Mouse (Mus musculus) embryonic facial prominence, embryonic 15.5 days (tissue): ENCODE measurements around the gene Spocd1. TPM values are rescaled to one million over a fixed set of nuclear protein-coding genes. Genes with fewer than 3 reads are reported as not detected.

ENCODE experiments used
- ATAC-seq: fragments of 200-750 bp; cut with Nextera tagmentation; 2 replicates; pipeline ENCODE4 v1.8.0; 2017; ENCODE audit warnings: low read depth, moderate TSS enrichment; ENCODE audit not compliant: insufficient number of reproducible peaks, low FRiP score, low TSS enrichment
- H3K27ac ChIP-seq: fragments of 300-500 bp; sonication (generic); replicated peaks from 2 replicates; pipeline ENCODE4 v1.5.1; 2015; ENCODE audit warnings: mild to moderate bottlenecking, inconsistent platforms
- H3K27me3 ChIP-seq: fragments of 300-500 bp; sonication (generic); 2 replicates; pipeline ENCODE4 v1.6.1; 2015; ENCODE audit warnings: inconsistent platforms
- H3K36me3 ChIP-seq: fragments of 300-500 bp; sonication (generic); 2 replicates; pipeline ENCODE4 v1.6.1; 2015; ENCODE audit warnings: mild to moderate bottlenecking, inconsistent platforms
- H3K4me1 ChIP-seq: fragments of 300-500 bp; sonication (generic); 2 replicates; pipeline ENCODE4 v1.6.1; 2015; ENCODE audit warnings: inconsistent platforms
- H3K4me2 ChIP-seq: fragments of 300-500 bp; sonication (generic); replicated peaks from 2 replicates; pipeline ENCODE4 v1.6.1; 2015; ENCODE audit warnings: mild to moderate bottlenecking, inconsistent platforms
- H3K4me3 ChIP-seq: fragments of 300-500 bp; sonication (generic); replicated peaks from 2 replicates; pipeline ENCODE4 v1.5.1; 2015; ENCODE audit warnings: mild to moderate bottlenecking, inconsistent platforms
- H3K9ac ChIP-seq: fragments of 300-500 bp; sonication (generic); 2 replicates; pipeline ENCODE4 v1.6.1; 2015; ENCODE audit warnings: inconsistent platforms
- H3K9me3 ChIP-seq: fragments of 300-500 bp; sonication (generic); replicated peaks from 2 replicates; pipeline ENCODE4 v1.6.1; 2016; ENCODE audit warnings: inconsistent platforms
- WGBS: fragments of 180-500 bp; shearing (Covaris S2); methylation state at CpG from one replicate; pipeline ENCODE4 v1.1.7; 2015; 5-methylcytosine and 5-hydroxymethylcytosine counted together
- polyA plus RNA-seq: library from polyadenylated mRNA; unstranded; fragments of >200 nt; fragmentation: Nextera tagmentation; extraction: Ambion mirVana; gene quantifications from 2 replicates; pipeline ENCODE4 v1.2.1, GENCODE M21; 2015

Gene Spocd1
- polyA plus RNA-seq, 1 experiment from 2014 or later: 0.23 TPM

GRCm38 (mm10) chr4:129905032-129905431 is 24.0 kb upstream of the Spocd1 start:
- H3K4me1 ChIP-seq: peaks cover 10% of the 10 kb centered on the region; the same call in 1 of the 2 replicates
- no peaks in the 10 kb centered on the region for H3K36me3 ChIP-seq
- no peak overlapping the region for H3K4me2 ChIP-seq
- H3K9me3 ChIP-seq: no peaks in the 10 kb centered on the region
- H3K27me3 ChIP-seq: no peaks in the 10 kb centered on the region
- H3K4me3 ChIP-seq: no peak overlapping the region
- WGBS: 88% methylated on average over 3 of the region's 3 CpGs
- H3K9ac ChIP-seq: no peak overlapping the region
- ATAC-seq: no peak
- no peak overlapping the region for H3K27ac ChIP-seq

DNA sequence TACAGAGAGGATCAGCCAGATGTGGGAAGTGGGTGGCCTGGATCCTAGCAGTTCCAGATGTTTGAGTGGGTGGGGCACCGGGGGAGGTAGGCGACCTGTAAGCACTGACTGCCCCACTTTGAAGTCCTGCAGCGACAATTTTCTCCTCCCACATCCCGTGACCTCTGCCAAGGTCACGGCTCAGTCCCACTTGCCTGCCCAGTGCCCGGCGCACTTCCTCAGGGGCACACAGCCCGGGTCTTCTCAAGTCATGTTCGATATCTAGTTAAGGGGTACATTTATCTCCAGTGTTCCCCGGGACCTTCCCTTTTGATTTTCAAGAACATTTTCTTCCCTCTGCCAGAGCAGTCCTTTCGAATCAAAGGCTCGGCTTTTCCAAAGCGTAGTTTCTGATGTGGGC is 23.0 kb upstream of the Spocd1 start:
- no peak overlapping the region for H3K27ac ChIP-seq
- peaks cover 10% of the 10 kb centered on the region; the same call in 1 of the 2 replicates for H3K4me1 ChIP-seq
- no peaks in the 10 kb centered on the region for H3K27me3 ChIP-seq
- H3K4me2 ChIP-seq: peak overlapping the region; percentile 21
- H3K36me3 ChIP-seq: no peaks in the 10 kb centered on the region
- H3K9me3 ChIP-seq: no peaks in the 10 kb centered on the region
- H3K4me3 ChIP-seq: 0 out of 2 replicates have a peak overlapping the region, but pooled peaks have one; percentile 5
- H3K9ac ChIP-seq: no peak overlapping the region
- 47% methylated on average over 13 of the region's 13 CpGs for WGBS
- ATAC-seq: no peak

GRCm38 (mm10) chr4:129908836-129909235 is 20.2 kb upstream of the Spocd1 start:
- no peak overlapping the region for H3K4me2 ChIP-seq
- 28% methylated on average over 3 of the region's 3 CpGs for WGBS
- H3K27ac ChIP-seq: no peak overlapping the region
- H3K9ac ChIP-seq: no peak overlapping the region
- ATAC-seq: no peak
- H3K36me3 ChIP-seq: no peaks in the 10 kb centered on the region
- H3K4me3 ChIP-seq: no peak overlapping the region
- H3K27me3 ChIP-seq: no peaks in the 10 kb centered on the region
- peaks cover 16% of the 10 kb centered on the region for H3K4me1 ChIP-seq
- no peaks in the 10 kb centered on the region for H3K9me3 ChIP-seq

GRCm38 (mm10) chr4:129909261-129909731 is 19.8 kb upstream of the Spocd1 start:
- Histone ChIP-seq H3K4me2 (no peak overlapping the region), H3K27me3 (no peaks in the 10 kb centered on the region), H3K4me1 (peaks cover 20% of the 10 kb centered on the region), H3K9ac (no peak overlapping the region), H3K4me3 (no peak overlapping the region), H3K9me3 (no peaks in the 10 kb centered on the region), H3K36me3 (no peaks in the 10 kb centered on the region), H3K27ac (no peak overlapping the region)
- no peak for ATAC-seq
- 63% methylated on average over 4 of the region's 4 CpGs for WGBS

DNA sequence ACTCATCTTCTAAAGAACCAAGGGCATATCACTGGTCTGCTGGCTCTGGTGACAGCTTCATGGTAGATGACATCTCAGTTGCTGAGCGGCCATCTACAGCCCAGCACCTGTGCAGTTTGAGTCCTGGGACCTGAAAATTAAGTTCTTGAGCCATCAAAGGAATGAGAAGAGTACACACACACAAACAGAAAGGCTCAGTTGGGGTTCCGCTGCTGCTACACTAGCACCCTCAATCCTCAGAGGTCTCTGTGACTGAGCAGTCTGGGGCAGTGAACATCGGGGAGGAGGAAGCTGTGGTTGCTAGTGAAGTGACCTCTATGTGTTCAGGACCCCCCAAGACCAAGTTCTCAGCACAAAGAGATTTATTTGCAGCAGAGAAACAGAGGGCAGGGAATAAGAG is 16.1 kb upstream of the Spocd1 start:
- Histone ChIP-seq H3K4me3 (no peak overlapping the region), H3K9me3 (no peaks in the 10 kb centered on the region), H3K27me3 (no peaks in the 10 kb centered on the region), H3K27ac (no peak overlapping the region), H3K4me2 (no peak overlapping the region), H3K36me3 (no peaks in the 10 kb centered on the region), H3K4me1 (peaks cover 24% of the 10 kb centered on the region), H3K9ac (no peak overlapping the region)
- 74% methylated on average over 3 of the region's 3 CpGs for WGBS
- no peak for ATAC-seq

- H3K27ac ChIP-seq: no peak overlapping the region; the same call in 1 of the 2 replicates
- no peak for ATAC-seq
- WGBS: 15% methylated on average over 16 of the region's 16 CpGs
- peaks cover 32% of the 10 kb centered on the region for H3K4me1 ChIP-seq
- no peaks in the 10 kb centered on the region for H3K36me3 ChIP-seq
- H3K4me3 ChIP-seq: 0 out of 2 replicates have a peak overlapping the region, but pooled peaks have one; percentile 3
- peak overlapping the region; percentile 30 for H3K4me2 ChIP-seq
- H3K9ac ChIP-seq: no peak overlapping the region
- no peaks in the 10 kb centered on the region for H3K27me3 ChIP-seq
- H3K9me3 ChIP-seq: no peaks in the 10 kb centered on the region
Observed at GRCm38 (mm10) chr4:129913761-129914644, 15.0 kb upstream of the Spocd1 start.

DNA sequence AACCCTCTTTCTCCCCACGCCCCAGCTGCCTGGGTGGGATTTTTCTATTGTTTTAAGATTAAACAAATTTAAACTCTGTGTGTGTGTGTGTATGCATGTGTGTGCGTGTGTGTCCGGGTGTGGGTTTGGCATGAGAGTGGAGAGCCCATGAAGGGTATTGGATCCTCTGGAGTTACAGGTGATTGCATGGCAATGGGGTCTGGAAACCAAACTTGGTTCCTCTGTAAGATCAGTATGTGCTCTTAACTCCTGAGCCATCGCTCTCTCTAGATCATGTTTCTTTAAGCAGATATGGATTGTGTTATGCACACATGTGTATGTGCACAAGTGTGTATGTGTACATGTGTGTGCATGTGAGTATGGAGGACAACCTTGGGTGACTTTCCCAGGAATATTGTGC is 14.4 kb upstream of the Spocd1 start:
- ATAC-seq: no peak
- 76% methylated on average over 4 of the region's 4 CpGs for WGBS
- Histone ChIP-seq H3K9me3 (no peaks in the 10 kb centered on the region), H3K4me3 (no peak overlapping the region), H3K27me3 (no peaks in the 10 kb centered on the region), H3K9ac (no peak overlapping the region), H3K36me3 (no peaks in the 10 kb centered on the region), H3K27ac (no peak overlapping the region), H3K4me2 (no peak overlapping the region), H3K4me1 (peaks cover 28% of the 10 kb centered on the region)

GRCm38 (mm10) chr4:129915349-129915988 is 13.6 kb upstream of the Spocd1 start:
- Histone ChIP-seq H3K9ac (no peak overlapping the region), H3K4me2 (no peak overlapping the region), H3K9me3 (no peaks in the 10 kb centered on the region), H3K27me3 (no peaks in the 10 kb centered on the region), H3K36me3 (no peaks in the 10 kb centered on the region), H3K27ac (no peak overlapping the region), H3K4me3 (no peak overlapping the region), H3K4me1 (peaks cover 28% of the 10 kb centered on the region)
- no peak for ATAC-seq
- WGBS: 87% methylated on average over 7 of the region's 7 CpGs

DNA sequence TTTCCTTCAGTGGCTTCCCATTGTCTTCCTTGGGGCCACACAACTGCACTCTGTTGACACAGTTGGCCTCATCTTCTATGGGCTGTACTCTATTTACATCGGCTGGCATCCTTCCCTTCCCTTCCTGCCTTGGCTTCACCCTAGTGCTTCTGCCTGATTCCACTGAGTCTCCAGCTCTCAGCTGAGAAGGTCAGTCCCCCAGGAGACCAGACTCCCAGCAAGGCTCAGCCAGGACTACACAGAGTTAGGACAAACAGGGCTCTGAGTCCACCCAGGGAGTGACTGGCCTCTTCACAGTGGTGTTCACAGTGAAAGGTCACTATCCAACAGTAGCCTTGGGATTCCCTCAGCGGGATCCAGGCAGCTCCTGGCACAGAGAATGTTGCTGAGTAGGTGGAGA is 12.9 kb upstream of the Spocd1 start:
- no peaks in the 10 kb centered on the region for H3K27me3 ChIP-seq
- H3K4me2 ChIP-seq: no peak overlapping the region
- ATAC-seq: no peak
- WGBS: 41% methylated on average over 2 of the region's 2 CpGs
- H3K4me1 ChIP-seq: peaks cover 35% of the 10 kb centered on the region
- H3K9ac ChIP-seq: no peak overlapping the region
- no peak overlapping the region for H3K4me3 ChIP-seq
- no peaks in the 10 kb centered on the region for H3K36me3 ChIP-seq
- H3K27ac ChIP-seq: no peak overlapping the region
- H3K9me3 ChIP-seq: no peaks in the 10 kb centered on the region

DNA sequence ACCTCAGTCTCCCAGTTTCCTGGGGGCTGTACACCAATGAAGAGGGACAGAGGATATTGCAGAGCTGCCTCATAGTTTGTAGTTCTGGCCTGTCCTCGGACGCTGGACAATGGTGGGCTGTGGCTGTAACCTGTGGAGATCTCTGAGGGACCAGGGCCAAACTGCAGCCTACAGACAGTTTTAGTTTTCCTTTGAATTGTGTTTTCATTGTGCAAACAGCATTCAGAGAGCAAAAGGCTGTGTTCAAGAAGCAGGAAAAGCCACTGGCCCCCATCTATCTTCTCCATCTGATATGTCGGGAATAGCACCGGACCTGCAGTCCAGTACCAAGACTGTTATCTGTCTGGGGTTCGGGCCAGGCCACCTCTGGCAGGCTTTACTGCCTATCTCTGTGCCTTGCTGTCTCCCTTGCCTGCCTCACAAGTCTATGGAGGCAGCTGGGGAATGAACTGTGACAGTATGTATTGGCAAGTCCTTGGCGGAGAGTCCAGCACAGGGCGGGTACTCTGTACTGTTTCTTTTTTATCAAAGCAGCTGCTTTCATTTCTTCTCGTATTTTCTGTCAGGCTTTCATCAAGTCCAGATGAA is 11.9 kb upstream of the Spocd1 start:
- H3K9me3 ChIP-seq: no peaks in the 10 kb centered on the region
- H3K4me2 ChIP-seq: 0 out of 2 replicates have a peak overlapping the region, but pooled peaks have one; percentile 17
- H3K4me1 ChIP-seq: peaks cover 37% of the 10 kb centered on the region
- no peaks in the 10 kb centered on the region for H3K36me3 ChIP-seq
- no peak for ATAC-seq
- H3K27ac ChIP-seq: no peak overlapping the region
- H3K9ac ChIP-seq: no peak overlapping the region
- H3K4me3 ChIP-seq: no peak overlapping the region
- 50% methylated on average over 8 of the region's 8 CpGs for WGBS
- H3K27me3 ChIP-seq: no peaks in the 10 kb centered on the region; the same call in 1 of the 2 replicates

GRCm38 (mm10) chr4:129918464-129918863 is 10.6 kb upstream of the Spocd1 start:
- WGBS: 61% methylated on average over 5 of the region's 5 CpGs

More at GRCm38 (mm10) chr4:129918464-129918863, 10.6 kb upstream of the Spocd1 start:
- no peak overlapping the region for H3K9ac ChIP-seq
- peaks cover 35% of the 10 kb centered on the region for H3K4me1 ChIP-seq
- no peak for ATAC-seq
- H3K4me3 ChIP-seq: no peak overlapping the region
- H3K9me3 ChIP-seq: no peaks in the 10 kb centered on the region
- no peak overlapping the region for H3K4me2 ChIP-seq
- no peak overlapping the region for H3K27ac ChIP-seq
- no peaks in the 10 kb centered on the region; the same call in 1 of the 2 replicates for H3K27me3 ChIP-seq
- no peaks in the 10 kb centered on the region for H3K36me3 ChIP-seq
